Mouse (Mus musculus) CH12F3 (cell line): ENCODE data around the gene Mmd2.

Experiments used
- in situ Hi-C: fragments of 300-500 bp; cut with MboI; formaldehyde crosslinking; loops from 2 replicates; pipeline ENCODE4 v1.14.3; 2020; ENCODE audit warnings: low sequenced_read_pairs

Gene Mmd2

DNA sequence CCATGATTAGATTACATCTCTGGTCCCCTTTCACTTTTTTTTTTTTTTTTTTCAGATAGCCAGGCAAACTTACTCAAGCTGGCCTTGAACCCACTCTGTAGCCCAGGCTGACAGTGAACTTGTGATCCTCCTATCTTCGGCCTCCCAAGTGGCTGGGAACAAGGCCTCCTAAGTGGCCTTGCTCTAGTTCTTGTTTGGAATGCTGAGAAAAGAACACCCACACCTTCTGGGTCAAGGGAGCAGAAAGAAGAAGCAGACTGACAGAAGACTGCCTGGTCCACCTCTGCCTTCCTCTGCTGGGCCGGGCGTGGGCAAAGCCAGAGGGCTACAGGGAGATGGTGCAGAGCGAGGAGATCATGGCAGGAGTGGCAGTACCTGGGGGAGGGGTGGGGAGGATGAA lies 1.8 kb upstream of the Mmd2 start:
- in situ Hi-C loops, result no loop called here

DNA sequence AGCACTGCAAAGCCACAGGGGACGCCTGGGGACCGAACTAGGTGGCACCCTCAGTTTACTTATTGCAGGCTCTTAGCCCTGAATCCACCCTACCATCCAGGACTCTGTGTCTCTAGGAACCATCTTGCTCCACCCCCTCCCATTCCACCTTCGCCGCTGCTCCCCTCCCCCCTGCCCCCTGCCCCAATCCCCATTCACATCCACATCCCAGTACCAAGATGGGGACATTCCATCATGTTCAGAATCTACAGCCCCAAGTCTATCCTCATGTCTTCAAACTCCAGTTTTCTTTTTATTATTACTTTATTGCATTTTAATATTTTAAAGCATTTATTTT lies 357 bp upstream of the Mmd2 start:
- in situ Hi-C loops, result no loop called here

DNA sequence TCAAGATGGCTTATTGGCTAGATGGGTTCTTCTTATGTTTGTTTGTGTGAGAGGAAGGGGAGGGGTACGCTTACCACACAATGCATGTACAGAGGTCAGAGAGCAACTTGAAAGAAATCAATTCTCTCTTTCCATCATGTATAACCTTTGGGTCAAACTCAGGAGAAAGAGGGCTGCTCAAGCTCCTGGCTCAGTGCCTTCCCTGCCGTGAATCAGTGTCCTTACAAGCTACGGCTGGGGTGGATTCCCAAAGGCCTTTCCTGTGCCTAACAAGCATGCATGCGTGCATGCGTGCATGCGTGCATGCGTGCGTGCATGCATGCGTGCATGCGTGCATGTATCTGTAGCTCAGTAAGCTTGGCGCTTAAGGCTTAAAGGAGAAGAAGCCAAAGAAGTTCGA lies 3.3 kb downstream of the Mmd2 start:
- in situ Hi-C loops, result no loop called here

DNA sequence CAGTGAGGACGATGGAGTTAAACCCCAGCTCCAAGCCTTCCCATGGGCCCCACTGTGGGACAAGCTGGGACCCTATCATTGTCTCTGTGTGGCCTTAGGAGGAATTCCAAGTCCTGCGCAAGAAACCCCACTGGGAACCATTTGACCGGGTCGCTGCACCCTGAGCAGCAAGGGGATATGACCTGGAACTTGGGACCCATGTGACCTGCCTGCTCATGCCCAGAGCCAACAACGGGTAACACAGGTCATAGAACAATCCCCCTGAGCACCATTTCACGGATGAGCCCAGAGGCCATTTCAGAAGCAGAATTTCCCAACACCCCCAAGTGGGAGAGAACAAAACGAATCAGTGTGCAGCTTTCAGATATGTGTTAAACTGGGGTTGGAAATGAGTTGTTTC lies 4.2 kb downstream of the Mmd2 start:
- in situ Hi-C loops, result no loop called here

DNA sequence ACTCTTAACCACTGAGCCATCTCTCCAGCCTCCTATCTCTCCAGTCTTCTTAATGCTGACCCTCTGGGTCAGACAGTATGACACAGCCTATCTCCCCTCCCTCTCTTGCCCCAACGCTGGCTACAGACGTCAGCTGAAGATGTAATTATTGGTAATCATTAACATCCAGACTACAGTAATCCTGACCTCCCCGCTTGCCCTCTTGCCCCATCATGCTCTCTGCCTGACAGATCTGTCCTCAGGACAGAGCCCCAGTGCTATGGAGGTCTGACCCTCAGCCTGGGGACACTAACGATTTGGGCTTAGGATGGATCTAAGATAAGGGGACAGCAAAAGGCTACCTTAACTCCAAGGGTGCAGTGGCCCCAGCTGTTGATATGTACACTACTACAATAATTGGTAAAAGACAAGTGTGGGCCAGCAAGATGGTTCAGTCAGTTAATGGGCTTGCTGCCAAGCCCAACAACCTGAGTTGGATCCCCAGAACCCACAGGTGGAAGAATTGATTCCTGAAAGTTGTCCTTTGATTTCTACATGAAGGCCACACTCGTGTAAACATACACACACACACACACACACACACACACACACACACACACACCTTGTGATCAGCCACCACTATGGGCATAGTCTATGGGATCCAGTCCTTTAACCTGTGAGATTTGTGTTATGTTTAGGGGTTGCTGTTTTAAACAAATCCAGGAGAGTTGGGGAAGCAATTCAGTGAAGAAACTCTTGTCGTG lies 10.8 kb downstream of the Mmd2 start:
- in situ Hi-C loops, result no loop called here

DNA sequence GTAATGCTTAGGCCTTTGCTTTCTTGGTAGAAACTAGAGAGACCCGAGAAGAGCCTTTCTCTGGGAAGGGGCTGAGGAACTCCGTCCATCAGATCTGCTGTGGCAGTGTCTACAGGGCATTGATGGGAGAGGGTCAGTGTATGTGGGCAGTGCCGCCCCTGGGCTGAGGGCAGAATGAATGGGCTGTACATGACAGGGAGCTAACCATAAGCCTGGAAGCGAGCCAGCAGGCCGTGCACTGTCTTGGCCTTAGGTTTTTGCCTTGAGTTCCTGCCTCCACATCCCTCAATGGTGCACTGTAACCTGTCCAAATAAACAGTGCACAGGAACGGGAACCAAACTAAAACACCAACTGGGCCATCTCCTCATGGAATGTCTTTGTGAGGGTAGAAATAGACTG lies 11.9 kb downstream of the Mmd2 start:
- in situ Hi-C loops, result no loop called here

DNA sequence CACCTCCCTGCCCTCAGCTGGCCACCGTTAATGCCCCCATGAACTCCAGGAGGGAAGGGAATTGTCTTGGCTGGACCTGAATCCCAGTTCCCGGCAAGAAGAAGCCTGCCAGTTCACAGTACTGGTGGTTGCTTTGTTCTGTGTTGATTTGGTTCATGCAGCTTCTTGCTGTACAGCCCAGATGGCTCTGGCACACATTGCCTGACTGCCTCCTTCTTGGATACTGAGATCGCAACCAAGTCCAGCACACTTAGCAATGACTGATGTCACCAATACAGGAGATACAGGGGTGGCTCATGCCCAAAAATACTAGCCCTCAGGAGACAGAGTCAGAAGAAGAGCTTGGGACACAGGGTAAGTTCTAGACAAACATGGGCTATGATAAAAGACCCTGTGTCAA lies 12.9 kb downstream of the Mmd2 start:
- in situ Hi-C loops, result no loop called here

DNA sequence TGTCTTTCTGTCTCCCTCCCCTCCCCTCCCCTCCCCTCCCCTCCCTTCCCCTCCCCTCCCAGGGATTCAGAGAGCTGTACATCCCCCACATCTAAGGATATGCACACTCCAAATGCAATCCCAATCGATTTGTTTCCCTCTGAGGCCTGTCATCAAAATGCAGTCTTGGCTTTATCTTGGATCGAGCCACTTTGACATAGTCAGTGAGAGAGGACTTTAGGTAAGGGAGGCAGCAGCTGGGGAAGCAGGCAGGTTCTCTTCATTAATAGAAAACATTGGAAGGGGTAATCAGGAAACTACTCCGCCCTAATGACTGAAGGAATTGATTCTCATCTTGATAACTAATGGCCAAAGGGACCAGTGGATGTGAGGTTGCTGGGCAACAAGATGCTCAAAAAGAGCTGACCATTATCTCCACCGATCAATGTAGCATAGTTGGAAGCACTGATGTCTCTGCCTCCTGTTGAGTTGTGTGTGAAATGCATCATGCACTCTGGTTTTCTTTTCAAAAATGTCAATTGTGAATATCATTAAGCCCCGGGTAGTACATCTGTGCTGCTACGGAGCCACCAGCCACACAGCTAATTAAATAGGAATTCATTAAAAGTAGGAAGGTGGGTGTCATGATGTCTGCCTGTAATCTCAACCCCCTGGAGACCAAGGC lies 17.5 kb downstream of the Mmd2 start:
- in situ Hi-C loops, result no loop called here

DNA sequence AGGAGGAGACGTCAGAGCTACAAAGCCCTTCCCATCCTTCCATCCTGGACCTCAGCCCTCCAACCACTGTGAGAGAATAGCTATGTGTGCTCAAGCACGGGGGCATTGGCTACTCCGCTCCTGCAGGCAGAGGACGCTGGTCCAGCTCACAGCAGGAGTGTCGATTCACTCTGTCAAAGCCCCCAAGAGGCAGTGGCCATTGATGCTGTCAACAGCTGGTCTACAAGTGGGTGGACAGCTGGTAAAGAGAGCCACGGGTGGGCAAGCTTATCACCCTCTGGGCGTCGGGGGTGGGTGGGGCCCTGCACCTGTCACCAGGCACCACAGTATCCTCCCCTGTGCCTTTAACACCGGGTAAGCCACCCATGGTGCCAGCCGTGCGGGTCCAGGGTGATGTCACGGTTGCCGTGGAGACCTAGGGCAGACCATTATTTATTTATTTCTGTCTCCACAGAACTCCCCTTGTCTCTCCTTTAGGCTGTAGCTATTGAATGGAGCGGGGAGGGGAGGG lies 24.9 kb downstream of the Mmd2 start:
- in situ Hi-C loops, result no loop called here

DNA sequence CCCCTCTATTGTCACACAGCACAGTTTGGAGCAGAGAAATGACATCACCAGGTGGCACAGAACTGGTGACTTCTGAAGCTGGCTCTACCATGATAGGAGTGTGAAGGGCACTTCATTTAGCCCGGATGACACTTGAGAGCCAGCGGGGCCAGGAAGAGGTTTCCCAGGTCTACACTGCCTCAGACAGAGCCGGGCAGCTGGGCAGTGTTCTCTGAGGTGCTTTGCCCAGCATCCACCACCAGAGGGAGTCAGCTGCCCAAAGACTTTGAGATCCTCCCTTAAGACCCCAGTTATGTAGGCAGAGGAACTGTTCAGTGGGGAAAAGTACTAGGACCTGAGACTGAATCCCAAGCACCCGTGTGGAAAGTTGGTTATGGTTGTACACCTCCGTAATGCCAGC lies 27.1 kb downstream of the Mmd2 start:
- in situ Hi-C loops, result no loop called here

DNA sequence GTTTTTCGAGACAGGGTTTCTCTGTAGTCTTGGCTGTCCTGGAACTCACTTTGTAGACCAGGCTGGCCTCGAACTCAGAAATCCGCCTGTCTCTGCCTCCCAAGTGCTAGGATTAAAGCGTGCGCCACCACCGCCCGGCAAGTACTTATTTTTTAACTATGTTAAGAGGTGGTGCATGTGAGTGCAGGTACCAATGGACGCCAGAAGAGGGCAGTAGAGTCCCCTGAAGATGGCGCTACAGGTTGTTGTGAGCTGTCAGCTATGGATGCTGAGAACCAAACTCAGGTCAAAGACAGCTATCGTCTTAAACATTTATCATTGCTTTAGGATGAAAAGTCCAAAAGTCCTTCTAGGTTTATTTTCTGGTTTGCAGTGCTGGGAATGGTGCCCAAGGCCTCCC lies 30.4 kb downstream of the Mmd2 start:
- in situ Hi-C loops, result no loop called here

DNA sequence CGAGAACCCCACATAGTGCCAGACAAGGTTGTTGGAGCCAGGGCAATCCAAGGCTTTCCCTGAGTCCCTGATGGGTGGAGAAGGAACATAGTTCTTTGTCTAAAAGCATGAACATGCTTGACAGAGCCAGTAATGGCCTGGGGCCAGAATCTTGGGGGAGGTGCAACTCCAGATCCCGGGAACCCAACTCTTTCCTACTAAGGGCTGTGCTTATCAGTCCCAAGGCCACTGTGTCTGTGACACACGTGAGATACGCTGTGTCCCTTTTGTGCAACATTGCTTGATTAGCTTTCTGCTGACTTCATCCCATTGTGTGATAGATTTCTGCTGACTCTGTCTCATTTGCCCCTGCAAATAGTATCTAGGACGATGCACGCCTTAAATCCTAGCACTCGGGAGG lies 31.8 kb downstream of the Mmd2 start:
- in situ Hi-C loops, result no loop called here

DNA sequence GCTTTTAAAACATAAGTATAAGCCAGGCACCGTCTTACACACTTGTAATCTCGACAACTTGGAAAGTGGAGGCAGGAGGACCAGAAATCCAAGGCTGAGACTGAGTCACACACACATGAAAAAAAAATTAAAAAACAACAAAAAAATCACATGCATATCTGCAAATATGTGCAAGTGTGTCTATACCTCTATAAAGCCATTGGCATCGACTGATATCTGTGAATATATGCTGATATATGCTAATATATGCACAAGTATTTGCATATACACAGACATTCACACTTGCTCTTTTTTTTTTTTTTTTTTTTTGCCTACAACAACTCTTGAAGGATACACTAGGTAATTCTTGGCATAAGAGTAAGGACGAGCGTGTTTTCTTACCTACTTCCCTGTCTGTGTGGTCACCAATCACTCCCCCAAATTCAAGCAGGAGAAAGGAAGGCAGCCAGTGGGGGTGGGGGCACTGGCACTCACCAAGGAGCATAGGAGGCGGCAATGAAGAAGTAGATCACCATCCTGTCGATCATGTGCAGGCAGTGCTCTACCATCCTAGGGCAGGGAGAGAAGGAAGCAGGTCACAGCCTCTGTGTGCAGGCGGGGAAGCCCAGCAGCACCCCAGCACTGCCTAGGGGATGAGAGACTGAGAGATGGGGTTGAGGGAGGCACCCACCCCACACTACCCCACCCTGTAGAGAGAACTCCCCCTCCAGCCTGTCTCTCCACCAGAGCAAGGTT lies 34.1 kb downstream of the Mmd2 start:
- in situ Hi-C loops, result no loop called here

DNA sequence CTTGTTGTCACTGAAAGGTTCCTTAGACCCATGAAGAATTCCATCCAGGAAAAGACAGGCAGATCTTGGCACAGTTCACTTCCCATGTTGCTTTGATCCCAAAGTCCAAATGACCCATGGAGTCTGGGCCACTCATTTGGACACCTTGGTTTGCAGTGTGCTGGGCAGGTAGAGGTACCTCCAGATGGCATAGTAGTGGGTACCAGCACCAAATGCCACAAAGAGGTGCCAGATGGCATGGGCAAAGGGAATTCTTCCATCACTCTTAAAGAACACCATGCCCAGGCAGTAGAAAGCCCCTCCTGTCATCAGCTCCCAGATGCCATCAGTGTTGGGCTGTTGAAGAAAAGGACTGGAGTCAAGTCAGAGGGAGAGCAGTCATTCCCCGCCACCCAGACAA lies 44.0 kb downstream of the Mmd2 start:
- in situ Hi-C loops, result no loop called here

DNA sequence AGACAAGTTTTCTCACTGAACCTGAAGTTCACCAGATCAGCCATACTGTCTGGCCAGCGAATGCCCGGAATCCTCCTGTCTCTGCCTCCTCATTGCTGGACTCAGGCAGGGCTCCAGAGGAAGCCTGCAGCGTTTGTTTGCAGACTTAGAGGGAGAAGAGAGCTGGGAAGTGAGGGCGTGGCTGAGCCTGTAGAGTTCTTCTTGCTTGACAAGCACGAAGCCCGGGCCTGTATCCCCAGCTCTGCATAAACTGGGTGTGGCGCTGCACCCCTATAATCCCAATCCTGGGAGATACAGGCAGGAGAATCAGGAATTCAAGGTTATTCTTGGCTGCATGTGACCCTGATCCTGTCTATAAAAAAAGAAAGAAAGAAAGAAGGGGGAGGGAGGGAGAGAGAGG lies 48.3 kb downstream of the Mmd2 start:
- in situ Hi-C loops, result no loop called here

DNA sequence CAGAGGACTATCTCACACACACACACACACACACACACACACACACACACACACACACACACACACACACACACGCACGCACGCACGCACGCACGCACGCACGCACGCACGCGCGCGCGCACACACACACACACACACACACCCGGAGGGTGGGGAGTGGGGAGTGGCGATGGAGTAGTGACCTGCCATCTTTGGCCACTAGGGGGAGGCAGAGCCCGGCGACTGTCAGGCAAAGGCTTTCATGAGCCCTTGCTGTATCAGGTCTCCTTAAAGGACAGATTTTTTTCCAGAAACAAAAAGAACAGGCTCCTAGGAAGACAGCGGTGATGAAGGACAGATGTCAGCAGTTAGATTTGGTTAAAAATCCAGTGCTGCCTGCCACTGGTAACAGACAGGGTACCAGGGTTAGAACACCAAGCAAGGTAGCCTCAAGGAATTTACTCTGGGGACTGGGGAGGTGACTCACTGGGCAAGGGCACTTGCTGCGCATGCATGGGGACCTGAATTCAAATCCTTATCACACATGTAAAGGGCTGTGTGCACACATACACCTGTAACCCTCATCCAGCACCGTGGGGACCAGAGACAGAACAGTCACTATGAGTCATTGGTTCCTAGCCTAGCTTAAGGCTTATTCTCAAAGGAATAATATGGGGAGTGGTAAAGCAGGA lies 51.1 kb downstream of the Mmd2 start:
- in situ Hi-C loops, result no loop called here

DNA sequence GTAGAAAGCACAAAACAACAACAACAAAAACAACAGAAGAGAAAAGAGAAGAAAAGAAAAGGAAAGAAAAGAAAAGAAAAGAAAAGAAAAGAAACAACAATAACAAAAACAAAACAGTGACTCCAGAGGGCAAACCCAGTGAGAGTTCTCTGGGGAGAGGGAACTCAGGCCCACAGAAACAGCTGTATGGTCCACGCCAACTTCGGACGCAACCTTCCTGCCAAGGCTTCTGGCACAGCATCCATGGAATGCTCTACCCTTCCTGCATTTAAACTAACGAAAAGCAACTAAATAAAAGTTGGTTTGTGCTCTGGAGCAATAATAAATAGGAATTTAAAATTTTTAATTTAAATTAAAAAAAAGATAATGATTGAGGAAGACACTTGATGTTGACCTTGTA lies 51.9 kb downstream of the Mmd2 start:
- in situ Hi-C loops, result no loop called here

DNA sequence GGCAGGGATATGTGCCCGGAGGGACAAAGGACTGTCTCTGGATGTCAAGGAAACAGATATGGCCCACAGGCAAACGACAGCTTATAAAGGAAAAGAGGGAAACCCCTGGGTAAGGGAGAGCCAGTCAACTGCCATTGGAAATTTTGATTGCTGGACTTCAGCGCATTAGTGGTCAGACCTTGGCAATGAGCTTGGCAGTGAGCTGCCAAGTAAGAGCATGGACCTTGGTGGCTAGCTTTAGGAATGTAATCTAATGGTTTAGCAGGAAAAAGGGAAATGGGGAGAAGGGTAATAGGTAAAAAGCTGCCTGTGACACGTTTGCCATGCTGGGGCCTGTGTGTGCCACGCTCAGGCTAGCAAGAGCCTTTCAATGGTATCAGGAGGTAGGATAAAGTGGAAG lies 52.7 kb downstream of the Mmd2 start:
- in situ Hi-C loops, result no loop called here

DNA sequence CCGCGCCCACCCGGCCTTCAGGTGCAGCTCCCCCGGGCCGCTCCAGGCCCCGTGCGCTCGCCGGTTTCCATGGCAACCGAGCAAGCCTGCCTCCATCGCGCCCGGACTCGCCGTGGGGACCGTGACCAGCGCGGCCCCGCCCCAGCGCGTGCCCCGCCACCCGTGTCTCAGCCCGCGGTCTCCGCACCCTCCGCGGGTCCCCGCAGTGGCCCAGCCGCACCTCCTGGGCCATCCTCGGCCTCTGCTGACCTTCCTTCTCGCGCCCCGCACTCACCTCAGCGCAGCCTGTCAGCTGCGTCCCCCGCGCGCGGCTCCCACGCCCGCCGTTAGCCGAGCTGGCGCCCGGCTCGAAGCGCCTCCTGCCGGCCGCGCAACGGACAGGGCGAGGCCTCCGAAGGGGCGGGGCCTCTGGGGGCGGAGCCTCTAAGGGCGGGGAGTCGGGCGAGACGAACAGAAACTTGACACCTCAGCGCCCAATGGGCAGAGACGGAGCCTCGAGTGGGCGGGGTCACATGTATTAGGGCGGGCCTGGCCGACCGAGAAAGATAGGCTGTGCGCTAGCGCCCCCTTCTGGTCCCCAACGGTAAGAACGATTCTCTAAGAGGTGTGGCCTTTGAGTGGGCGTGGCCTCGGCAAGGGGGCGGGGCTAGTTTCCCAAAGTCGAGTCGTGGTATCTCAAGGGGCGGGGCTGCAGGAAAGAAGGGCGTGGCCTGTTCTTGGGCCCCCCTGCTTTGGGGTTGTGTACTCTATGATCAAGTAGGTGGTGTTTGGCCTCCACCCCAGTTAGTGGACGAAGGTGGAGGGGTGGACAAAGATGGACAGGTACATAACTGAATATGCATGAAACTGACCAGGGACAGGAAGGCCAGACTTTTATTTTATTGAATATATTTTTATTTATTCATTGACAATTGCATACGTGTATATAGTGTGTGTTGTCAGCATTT lies 57.6 kb downstream of the Mmd2 start, which contains the start of gene Radil:
TSS of gene Radil (minus strand) at position 393 of the 947 bp plus-strand sequence.
- in situ Hi-C loops, result no loop called here

DNA sequence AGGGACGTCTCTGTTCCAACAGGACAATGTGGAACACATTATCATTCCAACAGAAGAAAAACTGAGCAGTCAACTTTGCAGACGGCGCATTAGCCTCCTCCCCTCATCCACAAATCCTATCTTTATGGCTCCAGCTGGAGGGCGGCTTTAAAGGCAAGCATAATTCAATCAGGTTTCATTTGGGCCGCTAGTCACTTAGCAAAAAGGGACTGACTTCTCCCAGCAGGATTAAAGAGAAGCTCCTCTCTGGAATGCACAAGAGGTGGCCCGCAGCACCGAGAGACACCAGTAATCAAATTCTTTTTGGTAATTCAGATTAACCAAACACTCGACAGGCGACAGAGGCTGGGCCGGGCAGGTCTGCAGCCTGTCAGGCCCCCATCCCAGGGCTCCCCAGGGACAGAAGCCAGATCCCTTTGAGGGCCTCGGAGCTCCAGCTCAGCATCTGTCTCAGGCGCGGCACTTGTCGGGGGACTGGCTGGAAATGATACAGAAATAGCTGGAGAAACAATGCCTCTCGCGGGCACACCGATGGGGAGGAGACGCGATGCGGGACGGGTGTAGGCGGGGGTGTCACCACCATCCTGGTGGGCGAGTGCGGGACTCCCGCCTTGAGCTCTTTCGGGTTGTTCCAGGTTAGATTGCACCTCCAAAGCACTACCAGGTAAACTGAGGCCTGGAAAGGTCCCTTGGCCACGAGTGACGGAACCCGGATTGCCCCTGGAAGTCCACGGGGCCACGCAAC lies 58.5 kb downstream of the Mmd2 start:
- in situ Hi-C loops, result no loop called here
